Mouse (Mus musculus) hindbrain, embryonic 11.5 days (tissue): ENCODE measurements around the gene Kcnb1. TPM values are rescaled to one million over a fixed set of nuclear protein-coding genes. Genes with fewer than 3 reads are reported as not detected.

Experiments
- ATAC-seq: fragments of 200-750 bp; cut with Nextera tagmentation; 2 replicates; pipeline ENCODE4 v1.8.0; 2017; ENCODE audit warnings: mild to moderate bottlenecking, moderate TSS enrichment, moderate library complexity; ENCODE audit not compliant: low FRiP score
- DNase-seq: peaks from one replicate; pipeline ENCODE4 v3.0.0-alpha.2; 2015; ENCODE audit warnings: low spot score
- H3K27ac ChIP-seq: fragments of 300-500 bp; sonication (generic); 2 replicates; pipeline ENCODE4 v1.5.1; 2014; ENCODE audit warnings: mild to moderate bottlenecking, low read depth, low read length
- H3K27me3 ChIP-seq: fragments of 300-500 bp; sonication (generic); 2 replicates; pipeline ENCODE4 v1.6.1; 2014; ENCODE audit warnings: mild to moderate bottlenecking, low read length, moderate library complexity, mixed read lengths; ENCODE audit not compliant: control insufficient read depth, insufficient read depth
- H3K36me3 ChIP-seq: fragments of 300-500 bp; sonication (generic); 2 replicates; pipeline ENCODE4 v1.6.1; 2014; ENCODE audit warnings: mild to moderate bottlenecking, low read length, moderate library complexity, mixed read lengths; ENCODE audit not compliant: control insufficient read depth, insufficient read depth
- H3K4me1 ChIP-seq: fragments of 300-500 bp; sonication (generic); replicated peaks from 2 replicates; pipeline ENCODE4 v1.6.1; 2014; ENCODE audit warnings: low read length, mixed read lengths; ENCODE audit not compliant: control insufficient read depth, insufficient read depth
- H3K4me2 ChIP-seq: fragments of 300-500 bp; sonication (generic); replicated peaks from 2 replicates; pipeline ENCODE4 v1.6.1; 2014; ENCODE audit warnings: mild to moderate bottlenecking, low read depth, low read length
- H3K4me3 ChIP-seq: fragments of 300-500 bp; sonication (generic); 2 replicates; pipeline ENCODE4 v1.5.1; 2014; ENCODE audit warnings: low read depth, low read length
- H3K9ac ChIP-seq: fragments of 300-500 bp; sonication (generic); 2 replicates; pipeline ENCODE4 v1.6.1; 2014; ENCODE audit warnings: low read depth, low read length
- H3K9me3 ChIP-seq: fragments of 300-500 bp; sonication (generic); 2 replicates; pipeline ENCODE4 v1.6.1; 2016; ENCODE audit warnings: low read length; ENCODE audit not compliant: control insufficient read depth
- WGBS: fragments of 180-500 bp; shearing (Covaris S2); extraction: QIAGEN DNeasy Blood & Tissue Kit; methylation state at CpG from one replicate; pipeline ENCODE4 v1.1.7; 2014; 5-methylcytosine and 5-hydroxymethylcytosine counted together
- polyA plus RNA-seq: library from polyadenylated mRNA; unstranded; fragments of >200 nt; fragmentation: Nextera tagmentation; extraction: Ambion mirVana; gene quantifications from 2 replicates; pipeline ENCODE4 v1.2.1, GENCODE M21; 2014

Gene Kcnb1
- polyA plus RNA-seq, 1 experiment from 2014 or later, result 0.69 TPM

DNA sequence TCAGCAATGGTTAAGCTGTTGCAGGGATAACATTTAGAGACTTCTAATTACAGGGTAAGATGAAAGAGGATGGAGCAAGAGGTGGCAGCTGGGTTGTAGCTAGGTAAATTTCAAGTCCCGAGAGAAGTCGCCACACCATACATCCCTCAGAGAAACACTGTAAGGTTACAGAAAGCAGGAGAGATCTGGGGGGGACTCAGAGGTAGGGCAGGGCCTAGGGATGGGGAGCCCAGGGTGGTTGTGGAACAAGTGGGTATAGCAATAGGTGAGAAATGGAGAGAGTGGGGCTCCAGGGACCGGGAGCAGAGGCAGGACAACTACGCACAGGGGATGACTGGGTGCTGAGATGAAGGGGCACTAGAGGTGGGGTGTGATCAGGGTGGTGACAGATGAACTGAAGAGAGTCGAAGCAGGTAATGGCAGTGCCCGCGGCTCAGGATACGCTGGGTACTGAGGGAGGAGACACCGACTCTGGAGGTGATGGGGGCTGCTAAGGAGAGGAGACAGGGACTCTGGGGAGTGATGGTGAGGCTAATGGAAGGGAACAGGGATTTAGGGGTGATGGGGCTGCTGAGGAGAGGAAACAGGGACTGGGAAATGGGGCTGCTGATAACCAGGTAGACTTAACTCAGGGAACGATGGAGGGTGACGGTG, 128.4 kb downstream of the Kcnb1 start:
- WGBS, result 27% methylated on average over 11 of the region's 11 CpGs

DNA sequence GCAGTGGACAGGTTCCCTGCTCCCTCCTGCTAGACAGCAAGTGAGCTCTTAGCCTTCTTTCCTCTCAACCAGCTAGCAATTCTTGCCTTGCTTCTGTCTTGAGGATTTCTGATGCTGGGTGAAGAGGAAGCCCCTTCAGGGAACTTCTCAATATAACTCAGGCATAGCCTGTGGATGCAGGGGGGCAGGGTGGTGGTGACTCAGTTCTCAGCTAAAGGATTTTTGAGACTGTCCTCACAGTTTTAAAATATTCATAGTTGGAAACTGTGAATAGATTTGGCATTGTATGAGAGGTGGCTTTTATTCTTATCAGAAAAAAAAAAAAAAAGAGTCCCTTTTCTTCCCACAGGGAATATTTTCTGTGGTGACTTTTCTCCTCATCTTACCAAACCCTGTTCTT, 129.2 kb downstream of the Kcnb1 start:
- DNase-seq, result no peak

More for the DNA sequence above, 128.4 kb downstream of the Kcnb1 start:
- Histone ChIP-seq H3K4me1 (peaks cover 13% of the 10 kb centered on the region), H3K36me3 (peaks cover 17% of the 10 kb centered on the region), H3K9me3 (no peaks in the 10 kb centered on the region), H3K9ac (peak overlapping the region; percentile 98), H3K27me3 (no peaks in the 10 kb centered on the region), H3K4me2 (peak overlapping the region; percentile 74), H3K27ac (no peak overlapping the region), H3K4me3 (peak overlapping the region; percentile 88)
- ATAC-seq (no peak), DNase-seq (no peak)

DNA sequence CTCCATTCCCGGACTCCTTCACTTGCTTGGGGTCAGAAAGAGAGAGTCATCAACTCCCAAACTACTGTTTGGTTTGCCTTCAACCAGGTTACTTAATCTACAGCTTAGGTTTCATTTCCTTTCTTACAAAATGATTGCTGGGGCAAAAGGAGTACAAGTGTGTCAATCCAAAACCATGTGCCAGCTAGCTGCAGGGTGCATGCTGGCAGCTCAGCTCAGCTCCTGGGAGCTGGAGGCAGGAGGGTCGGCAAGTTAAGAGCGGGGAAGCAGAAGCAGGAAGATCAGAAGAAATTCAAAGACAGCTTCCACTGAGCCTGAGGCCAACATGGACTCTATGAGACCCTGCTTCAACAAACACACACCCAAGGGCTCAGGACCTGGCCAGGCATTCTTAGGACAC, 129.6 kb downstream of the Kcnb1 start:
- no peak for ATAC-seq
- Histone ChIP-seq H3K27me3 (no peaks in the 10 kb centered on the region), H3K9ac (no peak overlapping the region), H3K4me3 (no peak overlapping the region), H3K9me3 (no peaks in the 10 kb centered on the region), H3K4me2 (no peak overlapping the region), H3K4me1 (peaks cover 10% of the 10 kb centered on the region; the same call in 1 of the 2 replicates), H3K27ac (no peak overlapping the region), H3K36me3 (peaks cover 15% of the 10 kb centered on the region)
- no peak for DNase-seq
- WGBS, result 85% methylated on average over 3 of the region's 3 CpGs

More for the DNA sequence above, 129.2 kb downstream of the Kcnb1 start:
- H3K36me3 ChIP-seq, result peaks cover 18% of the 10 kb centered on the region
- H3K4me3 ChIP-seq, result no peak overlapping the region
- peaks cover 12% of the 10 kb centered on the region for H3K4me1 ChIP-seq
- H3K27ac ChIP-seq, result no peak overlapping the region
- no peaks in the 10 kb centered on the region for H3K27me3 ChIP-seq
- no peak overlapping the region for H3K9ac ChIP-seq
- H3K9me3 ChIP-seq, result no peaks in the 10 kb centered on the region
- no peak for ATAC-seq
- H3K4me2 ChIP-seq, result no peak overlapping the region

DNA sequence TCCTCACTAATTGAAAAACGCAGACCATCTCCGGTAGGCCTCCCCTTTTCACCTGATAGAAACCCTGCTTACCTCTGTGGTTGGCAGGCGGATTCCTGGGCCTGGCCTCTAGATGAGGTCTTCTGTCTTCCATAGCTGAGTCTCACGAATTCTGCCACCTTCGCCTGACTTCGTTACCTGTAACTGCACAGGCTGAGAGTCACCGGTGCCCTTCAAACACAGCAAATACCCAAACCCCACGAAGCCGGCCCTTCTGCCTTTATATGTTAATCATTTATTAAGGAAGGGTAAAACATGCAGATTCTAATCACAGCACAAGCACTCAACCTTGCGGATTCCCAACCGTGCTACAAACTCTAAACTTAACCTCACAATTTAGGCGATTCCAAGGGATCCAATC, 130.0 kb downstream of the Kcnb1 start:
- peaks cover 8% of the 10 kb centered on the region; the same call in 1 of the 2 replicates for H3K4me1 ChIP-seq
- H3K9ac ChIP-seq, result no peak overlapping the region
- H3K36me3 ChIP-seq, result peaks cover 12% of the 10 kb centered on the region; the same call in 1 of the 2 replicates
- no peak overlapping the region for H3K4me2 ChIP-seq
- H3K4me3 ChIP-seq, result no peak overlapping the region
- no peaks in the 10 kb centered on the region for H3K27me3 ChIP-seq
- H3K9me3 ChIP-seq, result no peaks in the 10 kb centered on the region
- ATAC-seq, result no peak
- WGBS, result 64% methylated on average over 12 of the region's 12 CpGs
- no peak for DNase-seq
- no peak overlapping the region for H3K27ac ChIP-seq

DNA sequence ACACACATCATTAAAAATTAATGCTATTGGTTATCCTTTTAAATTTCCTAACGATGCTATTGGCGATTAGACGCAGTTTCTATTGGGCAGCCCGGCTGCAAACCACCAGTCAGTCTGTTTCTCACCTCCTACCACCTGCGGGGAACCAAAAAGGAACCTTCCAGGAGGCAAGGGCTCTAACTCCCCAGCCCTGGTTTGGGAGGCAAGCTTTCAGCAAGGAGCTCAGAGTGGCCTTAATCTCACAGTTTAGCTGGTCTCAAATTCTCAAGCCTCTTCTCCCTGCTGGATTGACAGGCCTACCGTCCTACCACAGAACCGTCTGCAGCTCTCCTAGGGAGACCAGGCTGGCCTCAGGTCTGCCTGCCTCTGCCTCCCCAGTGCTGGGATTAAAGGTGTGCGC, 130.4 kb downstream of the Kcnb1 start:
- DNase-seq, result no peak
- 44% methylated on average over 8 of the region's 8 CpGs for WGBS
- H3K4me3 ChIP-seq, result no peak overlapping the region
- peaks cover 8% of the 10 kb centered on the region; the same call in 1 of the 2 replicates for H3K36me3 ChIP-seq
- H3K9ac ChIP-seq, result no peak overlapping the region
- H3K4me1 ChIP-seq, result peaks cover 6% of the 10 kb centered on the region; the same call in 1 of the 2 replicates
- H3K27ac ChIP-seq, result no peak overlapping the region
- no peak overlapping the region for H3K4me2 ChIP-seq
- H3K9me3 ChIP-seq, result no peaks in the 10 kb centered on the region
- no peak for ATAC-seq
- no peaks in the 10 kb centered on the region for H3K27me3 ChIP-seq

- Histone ChIP-seq H3K4me3 (no peak overlapping the region), H3K27ac (0 out of 2 replicates have a peak overlapping the region, but pooled peaks have one; percentile 17), H3K9ac (no peak overlapping the region), H3K9me3 (no peaks in the 10 kb centered on the region), H3K36me3 (peaks cover 8% of the 10 kb centered on the region; the same call in 1 of the 2 replicates), H3K4me2 (no peak overlapping the region), H3K4me1 (peaks cover 6% of the 10 kb centered on the region; the same call in 1 of the 2 replicates), H3K27me3 (no peaks in the 10 kb centered on the region)
- WGBS, result 62% methylated on average over 3 of the region's 3 CpGs
- ATAC-seq (no peak), DNase-seq (no peak)
Measured at GRCm38 (mm10) chr2:167058814-167059387, 131.1 kb downstream of the Kcnb1 start.

DNA sequence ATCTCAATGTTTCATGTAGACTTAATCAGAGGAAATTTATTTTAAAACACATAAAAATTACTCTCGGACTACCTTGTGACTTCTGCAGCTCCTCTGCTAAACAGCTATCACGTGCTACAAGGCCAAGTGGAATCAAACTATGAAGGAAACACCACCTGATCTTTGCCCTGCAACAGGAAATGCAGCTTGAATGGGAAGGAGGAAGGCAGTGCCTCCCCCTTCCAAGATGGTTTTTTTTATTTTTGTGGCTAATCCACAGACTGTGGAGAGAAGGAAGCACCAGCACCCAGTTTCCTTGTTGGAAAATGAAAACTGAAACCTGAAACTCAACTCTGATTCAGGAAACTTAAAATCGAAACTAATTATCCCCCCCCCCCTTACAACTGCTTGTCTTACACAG, 131.8 kb downstream of the Kcnb1 start:
- peaks cover 6% of the 10 kb centered on the region; the same call in 1 of the 2 replicates for H3K4me1 ChIP-seq
- no peak overlapping the region for H3K4me3 ChIP-seq
- H3K4me2 ChIP-seq, result no peak overlapping the region
- no peaks in the 10 kb centered on the region for H3K9me3 ChIP-seq
- H3K27me3 ChIP-seq, result no peaks in the 10 kb centered on the region
- DNase-seq, result no peak
- H3K9ac ChIP-seq, result no peak overlapping the region
- WGBS, result 77% methylated on average over 3 of the region's 3 CpGs
- no peak overlapping the region for H3K27ac ChIP-seq
- peaks cover 8% of the 10 kb centered on the region; the same call in 1 of the 2 replicates for H3K36me3 ChIP-seq
- ATAC-seq, result no peak

- H3K36me3 ChIP-seq, result peaks cover 8% of the 10 kb centered on the region; the same call in 1 of the 2 replicates
- no peak overlapping the region for H3K4me2 ChIP-seq
- no peak overlapping the region for H3K9ac ChIP-seq
- H3K4me3 ChIP-seq, result no peak overlapping the region
- H3K27ac ChIP-seq, result no peak overlapping the region
- ATAC-seq, result no peak
- 89% methylated on average over 5 of the region's 5 CpGs for WGBS
- no peaks in the 10 kb centered on the region for H3K9me3 ChIP-seq
- H3K4me1 ChIP-seq, result peaks cover 6% of the 10 kb centered on the region; the same call in 1 of the 2 replicates
- H3K27me3 ChIP-seq, result no peaks in the 10 kb centered on the region
- DNase-seq, result no peak
Measured at GRCm38 (mm10) chr2:167056942-167057323, 133.0 kb downstream of the Kcnb1 start.
